Mouse (Mus musculus) G1E (cell line): ENCODE measurements around the gene Mllt3.

ENCODE experiments used
- CTCF ChIP-seq: IDR thresholded peaks from 2 replicates; pipeline ENCODE4 v1.5.1; 2012; ENCODE audit warnings: low read depth, low read length, inconsistent platforms, mixed read lengths
- POLR2AphosphoS5 ChIP-seq: IDR thresholded peaks from 2 replicates; pipeline ENCODE4 v1.6.1; 2012; ENCODE audit warnings: low read depth, low read length, inconsistent platforms; ENCODE audit not compliant: insufficient replicate concordance
- TAL1 ChIP-seq: conservative IDR thresholded peaks from 2 replicates; pipeline ENCODE4 v1.6.1; 2012; ENCODE audit warnings: low read depth, low read length, inconsistent platforms, mixed read lengths

DNA sequence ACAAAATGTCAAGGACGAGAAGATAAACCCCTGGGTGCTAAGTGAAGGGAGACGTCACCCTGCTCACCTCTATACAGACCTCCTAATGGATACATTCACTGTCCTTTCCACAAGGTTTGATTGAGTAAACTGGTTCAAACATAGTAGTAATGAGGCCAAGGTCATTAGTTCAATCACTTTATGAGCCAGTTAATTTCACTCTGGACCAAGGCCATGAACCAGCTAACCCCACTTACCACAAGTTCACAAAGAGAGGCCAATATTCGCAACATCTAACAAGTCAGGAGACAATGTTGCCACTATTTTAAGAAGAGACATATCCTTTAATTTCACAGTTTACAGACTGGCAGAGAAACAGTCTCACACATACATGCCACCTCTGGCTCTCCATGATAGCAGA, 238.9 kb downstream of the Mllt3 start:
- TF ChIP-seq TAL1: no peak
- TF ChIP-seq POLR2AphosphoS5: no peak
- TF ChIP-seq CTCF: no peak
